Mouse (Mus musculus): ENCODE data around the gene Ipo8. TPM values are rescaled to one million over a fixed set of nuclear protein-coding genes. Genes with fewer than 3 reads are reported as not detected.

The Ipo8 gene
- 48.5 to 51.0 TPM (median 50.8 TPM) in 4 replicates for total RNA-seq (2023)

DNA sequence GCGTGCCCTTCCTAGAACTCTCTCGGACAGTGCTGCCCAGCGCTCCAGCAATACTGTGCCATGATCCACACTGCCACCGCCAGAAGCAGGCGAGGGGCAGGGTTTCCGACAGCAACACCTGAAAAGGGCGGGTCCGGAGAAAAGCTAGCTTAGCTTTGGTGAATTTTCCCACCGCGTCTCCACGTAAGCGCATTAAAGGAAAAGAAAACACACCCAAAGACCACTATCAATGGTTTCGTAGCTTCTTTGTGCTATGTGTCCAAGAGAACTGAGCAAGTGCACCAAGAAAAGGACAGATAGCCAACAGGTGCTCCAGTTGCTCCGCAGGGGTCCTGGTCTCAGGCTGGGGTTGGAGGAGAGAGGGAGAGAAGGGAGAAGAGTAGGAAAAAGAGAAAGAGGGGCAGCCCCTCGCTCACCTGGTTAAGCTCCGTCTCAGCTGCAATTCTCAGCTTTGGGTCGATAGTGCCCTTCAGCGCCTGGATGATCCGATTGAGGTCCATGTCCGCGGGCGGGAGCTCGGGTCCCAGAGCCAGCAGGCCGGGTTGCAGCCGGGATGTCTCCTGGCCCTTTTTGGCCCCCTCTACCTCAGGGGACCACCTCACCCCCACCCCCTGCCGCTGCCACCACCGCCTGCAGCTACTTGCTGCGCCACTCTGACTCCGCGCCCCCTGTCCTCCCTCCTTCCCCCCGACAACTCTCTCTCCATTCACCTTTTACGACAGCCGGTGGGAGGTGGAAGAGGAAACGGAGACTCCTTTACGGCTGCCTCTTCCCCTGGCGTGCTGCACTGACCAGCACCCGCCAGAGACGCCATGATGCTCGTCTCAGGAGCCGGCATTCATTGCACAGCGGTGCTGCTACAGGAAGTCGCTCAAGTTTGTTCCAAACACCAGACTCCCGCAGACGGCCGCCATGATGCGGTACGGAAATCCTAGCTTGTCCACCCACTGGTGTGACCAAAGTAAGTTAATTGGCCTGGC lies at the start of gene Ipo8:
Gene Ipo8 (minus strand): TSS at position 720 of the 980 bp plus-strand sequence.

Other genes starting within 250 kb of the Ipo8 start
- gene Caprin2, start 64.8 kb upstream of the Ipo8 start, total RNA-seq (2023) = 9.4 to 11.1 TPM (median 10.4 TPM) in 4 replicates
- gene Sinhcaf, start 115.0 kb upstream of the Ipo8 start, total RNA-seq (2023) = 51.1 to 63.4 TPM (median 55.1 TPM) in 4 replicates

All from B cell, adult 62 days (primary cell).